Mouse (Mus musculus): ENCODE measurements at regions not wholly inside any gene's neighbourhood (a gene's known extent, or its start where the extent isn't known, plus 50 kb on each side); places are given as distances from the start of the nearest gene placed in this dataset.

- DNase-seq, result no peak
Observed at GRCm38 (mm10) chrX:162210848-162211247, 51.3 kb upstream of the Nhs start.
